Mouse (Mus musculus) heart, postnatal 25 days (tissue): ENCODE data around the gene Camk1d. TPM values are rescaled to one million over a fixed set of nuclear protein-coding genes. Genes with fewer than 3 reads are reported as not detected.
"Not testable (repeated sequence)": the region's sequence is repeated elsewhere in the genome, so short reads cannot be mapped to it uniquely, and the experiment has no call there.

Experiments used
- DNase-seq: peaks from one replicate; pipeline ENCODE4 v3.0.0; 2022; ENCODE audit warnings: low spot score
- intact Hi-C: fragments of 180-260 bp; cut with DNase I; formaldehyde crosslinking; loops from one replicate; pipeline ENCODE4 v1.15.1; 2025
- total RNA-seq, 2 experiments: library from RNA; stranded (reverse); gene quantifications; 2 replicates each; pipeline ENCODE4 v1.2.3; 2021

Camk1d gene
- total RNA-seq, 2 experiments from 2014 or later = 4.6 to 5.3 TPM

DNA sequence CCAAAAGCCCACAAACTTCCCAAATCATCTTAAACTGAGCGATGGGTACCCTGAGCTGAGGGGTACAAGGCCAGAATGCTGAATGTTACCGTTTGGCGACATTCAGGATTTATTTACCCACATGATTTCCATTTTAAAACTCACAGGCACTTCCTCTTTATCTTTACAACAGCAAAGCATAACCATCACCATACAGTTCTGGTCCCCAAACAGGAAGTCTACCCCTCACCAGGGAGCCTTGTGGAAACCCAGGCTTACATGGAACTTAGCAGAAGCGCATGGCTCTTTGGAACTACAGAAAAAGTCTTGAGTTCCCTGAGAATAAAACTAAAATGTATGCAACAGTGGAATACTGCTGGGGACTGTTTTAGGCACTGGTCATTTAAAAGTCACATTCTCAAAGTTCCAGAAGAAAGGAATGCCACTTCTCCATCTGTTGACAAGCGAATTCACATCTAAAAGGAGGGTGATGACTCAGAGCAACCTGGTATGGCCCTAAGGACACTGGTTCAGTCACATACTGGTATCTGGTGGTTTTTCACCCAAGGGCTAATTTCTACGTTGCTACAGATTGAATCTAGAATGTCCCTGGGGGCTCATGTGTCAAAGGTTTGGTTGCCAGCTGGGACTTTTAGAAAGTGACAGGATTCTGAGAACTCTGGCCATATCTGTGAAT lies 121.7 kb downstream of the Camk1d start:
- intact Hi-C loops = no loop called here
- no peak for DNase-seq

DNA sequence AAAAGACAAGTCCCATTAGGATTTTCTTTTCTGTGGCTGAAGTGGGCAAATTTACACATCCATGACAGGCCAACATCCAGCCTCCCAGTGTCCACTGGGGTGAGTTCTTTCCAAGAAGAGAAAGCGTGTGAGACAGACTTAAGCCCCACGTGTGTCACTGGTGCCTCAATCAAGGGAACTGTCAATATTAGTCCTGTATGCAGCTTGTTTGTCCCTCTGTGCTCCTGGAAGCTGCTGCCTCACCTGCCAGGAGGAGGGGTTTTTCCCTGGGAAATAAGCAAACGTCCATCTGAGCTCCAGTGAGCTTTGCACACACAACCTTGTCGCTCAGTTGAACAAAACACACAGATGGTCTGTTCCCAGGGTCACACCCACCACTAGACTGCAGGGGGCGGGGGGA lies 124.2 kb downstream of the Camk1d start:
- no peak for DNase-seq
- intact Hi-C loops = no loop called here

- no peak for DNase-seq
- intact Hi-C loops = no loop called here
These were observed 125.2 kb downstream of the Camk1d start for GRCm38 (mm10) chr2:5589163-5589562.

DNA sequence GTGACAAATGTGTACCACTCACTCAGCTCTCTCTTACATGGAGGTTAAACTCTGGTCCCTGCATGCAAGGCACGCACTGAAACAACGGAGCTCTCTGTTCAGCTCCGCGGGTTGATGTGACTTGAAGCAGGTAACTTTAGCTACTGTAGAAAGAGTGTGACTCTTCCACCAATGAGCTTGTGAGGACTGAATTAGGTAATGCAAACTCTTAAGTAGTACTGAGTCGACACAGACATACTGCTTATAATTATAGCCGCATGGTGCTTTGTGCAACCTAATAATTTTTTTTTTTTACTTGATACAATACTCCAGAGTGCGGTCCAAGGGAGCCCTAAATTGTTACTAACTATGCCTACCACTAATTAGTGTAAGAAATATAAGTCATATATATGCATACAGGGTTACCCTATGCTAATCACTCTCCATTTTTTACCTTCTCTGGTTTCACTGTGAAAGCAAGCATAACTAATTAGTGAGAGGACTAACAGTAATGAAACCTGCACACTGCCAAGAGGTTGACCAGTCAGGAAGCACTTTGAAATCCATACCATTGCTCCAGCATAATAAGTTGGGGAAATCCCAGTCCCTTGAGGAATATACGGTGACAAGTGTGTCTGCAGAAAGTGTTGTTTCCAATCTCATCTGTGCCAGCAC lies 125.9 kb downstream of the Camk1d start:
- DNase-seq = no peak
- intact Hi-C loops = no loop called here

GRCm38 (mm10) chr2:5584318-5585027 lies 129.8 kb downstream of the Camk1d start:
- intact Hi-C loops = no loop called here
- DNase-seq = no peak

- DNase-seq = no peak
- intact Hi-C loops = no loop called here
These were observed 134.9 kb downstream of the Camk1d start for GRCm38 (mm10) chr2:5579391-5579790.

DNA sequence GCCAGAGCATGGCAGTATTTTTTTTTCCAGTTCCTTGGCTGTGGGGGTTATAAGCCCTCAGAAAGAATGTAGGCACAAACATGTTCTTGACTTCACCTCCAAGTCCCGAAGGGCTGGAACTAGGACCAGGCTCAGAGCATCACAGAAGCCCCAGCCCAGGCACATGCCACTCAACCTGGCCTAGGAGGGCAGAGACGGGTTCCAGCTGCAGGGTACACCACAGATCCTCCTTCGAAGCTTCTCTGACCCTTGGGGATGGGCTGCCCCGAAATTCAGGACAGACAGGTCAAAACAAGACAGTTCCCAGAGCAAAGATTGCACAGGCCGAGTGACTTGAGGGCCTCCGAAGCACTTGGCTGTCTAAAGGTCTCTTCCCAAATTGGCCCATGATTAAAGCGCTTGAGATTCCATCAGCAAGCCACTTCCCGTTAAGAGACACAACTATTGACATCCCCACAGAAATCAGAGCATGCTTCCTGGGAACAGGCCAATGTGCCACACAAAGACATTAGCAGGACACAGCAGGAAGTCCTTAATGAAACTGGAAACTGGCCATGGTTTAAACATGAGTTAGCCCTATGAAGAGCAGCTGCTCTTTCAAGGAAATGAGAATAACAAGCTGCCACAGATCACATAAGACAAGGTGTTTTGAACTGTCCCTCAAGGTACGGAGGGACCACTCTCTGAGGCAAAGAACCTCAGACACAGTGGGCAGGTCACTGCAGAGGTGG lies 136.8 kb downstream of the Camk1d start:
- intact Hi-C loops = no loop called here
- DNase-seq = no peak

DNA sequence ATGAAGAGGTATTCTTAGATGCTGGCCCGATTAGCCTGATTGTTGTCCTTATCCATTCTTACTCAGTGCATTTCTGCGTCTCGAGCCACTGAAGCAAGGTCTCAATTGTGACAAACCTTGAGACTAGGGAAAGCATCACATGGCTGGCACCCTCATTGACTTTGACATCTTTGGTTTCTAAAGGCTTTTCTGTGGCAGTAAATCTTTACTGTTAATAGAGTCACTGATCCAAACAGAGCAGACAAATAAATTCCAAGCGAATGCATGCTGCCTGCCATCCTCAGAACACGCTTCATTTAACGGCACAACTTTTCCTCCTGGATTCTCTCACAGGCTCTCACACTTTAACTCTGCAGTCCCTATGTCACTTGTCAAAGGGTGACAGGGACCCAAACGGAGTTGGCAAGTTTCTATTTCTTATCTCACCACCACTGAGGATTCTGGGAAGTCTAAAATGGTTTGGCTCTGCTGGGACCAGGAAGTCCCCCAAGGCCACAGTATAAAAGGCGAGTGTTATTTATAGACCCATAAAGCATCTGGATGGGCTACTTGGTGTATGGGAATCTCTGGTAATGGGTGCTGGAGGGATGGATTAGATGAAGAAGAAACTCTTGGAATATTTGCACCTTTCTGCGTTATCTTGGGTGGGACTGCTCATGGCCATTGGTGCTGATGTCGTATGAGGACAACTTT lies 141.9 kb downstream of the Camk1d start:
- no peak for DNase-seq
- intact Hi-C loops = no loop called here

GRCm38 (mm10) chr2:5566611-5567010 lies 147.7 kb downstream of the Camk1d start:
- no peak for DNase-seq
- intact Hi-C loops = no loop called here

- DNase-seq = no peak
- intact Hi-C loops = no loop called here
These were observed 150.6 kb downstream of the Camk1d start for GRCm38 (mm10) chr2:5563685-5564084.

DNA sequence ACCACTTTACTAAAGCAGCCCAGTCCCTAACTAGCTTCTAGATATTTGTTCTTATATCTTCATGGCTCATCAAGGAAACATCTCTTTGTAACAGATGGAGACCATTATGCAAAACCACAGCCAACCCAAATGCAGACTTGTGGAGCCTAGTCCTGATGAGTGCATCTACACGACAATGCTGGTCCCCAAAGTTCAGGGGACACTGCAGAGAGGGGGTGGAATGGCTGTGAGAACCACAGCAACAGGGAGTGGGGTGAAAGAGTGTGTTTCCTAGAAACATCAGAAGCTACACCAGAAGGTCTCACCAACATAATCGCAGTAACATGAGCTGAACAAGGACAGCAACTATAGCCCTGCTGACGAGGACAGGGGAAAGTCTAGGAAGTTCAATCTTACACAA lies 152.9 kb downstream of the Camk1d start:
- no peak for DNase-seq
- intact Hi-C loops = no loop called here

DNA sequence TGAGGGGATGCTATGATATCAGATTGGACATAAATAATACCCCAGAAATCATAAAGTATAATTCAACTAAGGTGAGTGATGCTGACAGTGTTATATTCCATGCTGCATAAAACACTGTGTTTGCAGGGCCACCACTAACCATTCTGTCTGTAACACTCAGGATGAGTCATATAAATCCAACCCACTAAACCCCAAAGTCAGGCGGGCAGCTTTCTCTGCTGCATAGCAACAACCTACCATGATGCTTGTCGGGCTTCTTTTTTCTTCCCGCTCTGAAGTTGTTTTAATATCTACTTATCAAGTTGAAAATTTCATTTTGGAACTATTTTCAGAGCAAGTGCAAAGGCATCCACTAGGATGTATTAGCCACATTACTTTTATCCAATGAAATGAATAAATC lies 161.1 kb downstream of the Camk1d start:
- no peak for DNase-seq
- intact Hi-C loops = no loop called here

- no peak for DNase-seq
- intact Hi-C loops = no loop called here
These were observed 162.5 kb downstream of the Camk1d start for GRCm38 (mm10) chr2:5551758-5552255.

DNA sequence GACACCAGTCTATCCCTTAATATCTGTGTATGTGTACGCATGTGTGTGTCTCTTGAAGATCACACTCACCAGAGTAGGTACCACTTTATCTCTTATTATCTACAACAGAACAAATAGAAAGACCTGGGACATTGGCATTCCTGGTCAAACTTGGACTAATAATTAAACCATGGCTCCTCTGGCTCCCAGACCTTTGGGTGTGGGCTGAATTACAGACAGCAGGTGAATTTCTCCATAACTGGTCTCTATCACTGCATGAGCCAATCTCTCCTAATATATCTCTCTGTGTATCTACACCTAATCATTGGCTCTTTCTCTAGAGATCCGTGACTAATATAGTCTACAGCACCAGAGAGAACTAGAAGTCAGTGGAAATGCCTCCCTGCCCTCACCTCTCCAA lies 165.0 kb downstream of the Camk1d start:
- intact Hi-C loops = no loop called here

DNA sequence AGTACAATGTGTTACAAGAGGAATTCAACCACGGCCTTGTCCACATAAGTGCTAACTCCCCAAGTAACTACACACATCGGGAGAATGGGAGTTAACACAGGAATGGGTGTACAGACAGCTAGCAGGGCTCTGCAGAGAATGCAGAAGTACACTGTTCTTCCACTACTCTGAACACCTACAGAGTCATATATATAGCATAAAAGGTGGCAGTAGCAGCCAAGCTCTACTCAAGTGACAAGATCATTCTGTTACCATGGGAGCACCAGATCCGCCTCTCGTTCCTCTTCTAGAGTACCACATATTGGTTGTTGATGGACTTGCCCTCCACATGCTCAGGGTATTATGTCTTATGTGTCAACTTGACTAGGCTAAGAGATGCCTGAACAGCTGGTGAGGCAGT lies 165.4 kb downstream of the Camk1d start:
- intact Hi-C loops = no loop called here
- no peak for DNase-seq

More for the DNA sequence above, 165.0 kb downstream of the Camk1d start:
- no peak for DNase-seq

- DNase-seq = no peak
- intact Hi-C loops = no loop called here
These were observed 173.4 kb downstream of the Camk1d start for GRCm38 (mm10) chr2:5540870-5541269.

GRCm38 (mm10) chr2:5539894-5540293 lies 174.4 kb downstream of the Camk1d start:
- intact Hi-C loops, DNase-seq: not testable (repeated sequence)

DNA sequence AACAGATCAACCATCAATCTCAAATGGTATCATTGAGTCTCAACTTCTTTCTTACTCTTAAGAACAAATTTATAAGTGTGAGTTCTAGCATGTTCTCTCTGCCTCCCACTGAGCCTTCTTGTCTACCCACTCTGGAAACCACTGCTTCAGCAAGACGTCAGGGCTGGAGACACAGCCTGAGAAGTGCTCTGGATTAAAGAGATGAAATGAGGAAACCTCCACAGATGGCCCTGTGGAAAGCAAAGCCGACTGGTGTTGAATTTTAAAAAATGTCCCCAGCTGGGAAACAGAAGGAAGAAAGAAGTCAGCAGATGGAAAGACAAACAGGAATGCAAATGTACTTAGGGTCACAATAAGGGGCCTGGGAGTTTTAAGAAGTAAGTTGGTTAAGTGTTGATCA lies 180.4 kb downstream of the Camk1d start:
- intact Hi-C loops = no loop called here

DNA sequence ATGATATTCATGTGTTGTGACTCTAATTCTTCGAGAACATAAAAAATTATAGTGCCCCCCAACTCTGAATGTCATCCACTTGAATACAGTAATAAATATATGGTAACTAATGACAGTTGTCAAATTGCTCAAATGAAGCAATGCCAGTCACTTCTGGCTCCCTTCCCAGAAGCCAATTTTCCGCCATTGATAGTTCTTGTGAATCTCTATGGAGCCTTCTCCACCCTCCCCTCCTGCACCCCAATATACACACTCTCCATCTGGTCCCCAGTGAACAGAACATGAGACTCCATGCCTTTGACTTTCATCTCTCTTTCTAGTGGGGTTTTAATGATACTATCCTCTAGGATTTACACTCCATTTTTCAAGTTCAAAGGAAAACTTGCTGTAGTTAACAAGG lies 184.3 kb downstream of the Camk1d start:
- intact Hi-C loops = no loop called here
- no peak for DNase-seq

More for the DNA sequence above, 180.4 kb downstream of the Camk1d start:
- no peak for DNase-seq

GRCm38 (mm10) chr2:5519221-5519669 lies 195.1 kb downstream of the Camk1d start:
- intact Hi-C loops = no loop called here

More at GRCm38 (mm10) chr2:5519221-5519669, 195.1 kb downstream of the Camk1d start:
- DNase-seq = peak; percentile 2
